Mouse (Mus musculus) cerebellum, adult 2 months (tissue): ENCODE measurements around the gene Lif.

ENCODE experiments used
- CTCF ChIP-seq: fragments of 200-500 bp; IDR thresholded peaks from 2 replicates; pipeline ENCODE4 v1.5.1; 2011; ENCODE audit warnings: low read depth, mild to moderate bottlenecking, control low read depth, low read length, moderate library complexity, borderline replicate concordance; ENCODE audit not compliant: insufficient read depth
- POLR2A ChIP-seq: fragments of 200-500 bp; IDR thresholded peaks from 2 replicates; pipeline ENCODE4 v1.6.1; 2011; ENCODE audit warnings: low read length, control low read depth, borderline replicate concordance; ENCODE audit not compliant: insufficient read depth

GRCm38 (mm10) chr11:4304203-4304602 lies 46.8 kb downstream of the Lif start:
- TF ChIP-seq CTCF (no peak), POLR2A (no peak)
